Mouse (Mus musculus) liver, adult 2 months (tissue): ENCODE data around the gene Ptprg.

Source experiments
- CTCF ChIP-seq: fragments of 200-500 bp; IDR thresholded peaks from 2 replicates; pipeline ENCODE4 v1.5.1; 2011; ENCODE audit warnings: low read depth, low read length, control low read depth
- POLR2A ChIP-seq: fragments of 200-500 bp; IDR thresholded peaks from 2 replicates; pipeline ENCODE4 v1.6.1; 2011; ENCODE audit warnings: low read length, control low read depth; ENCODE audit not compliant: insufficient read depth; ENCODE audit errors: extremely low read depth

DNA sequence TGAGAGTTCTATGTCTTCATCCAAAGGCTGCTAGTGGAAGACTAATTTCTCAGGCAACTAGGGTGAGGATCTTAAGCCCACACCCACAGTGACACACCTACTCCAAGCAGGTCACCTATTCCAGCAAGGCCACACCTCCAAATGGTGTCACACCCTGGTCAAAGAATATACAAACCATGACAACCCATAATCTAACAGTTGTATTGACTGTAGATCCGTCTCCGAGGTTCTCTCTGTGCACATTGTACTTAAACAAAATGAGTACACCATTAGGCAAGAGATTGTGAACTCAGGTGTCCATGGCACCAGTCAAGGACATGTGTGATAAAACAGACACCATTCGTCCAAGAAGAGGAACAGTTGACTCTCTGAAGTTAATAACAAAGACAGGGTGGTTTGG is 596.2 kb downstream of the Ptprg start:
- TF ChIP-seq CTCF, result no peak
- TF ChIP-seq POLR2A, result no peak
